Mouse (Mus musculus) midbrain, embryonic 14.5 days (tissue): ENCODE data around the gene Tubgcp4. TPM values are rescaled to one million over a fixed set of nuclear protein-coding genes. Genes with fewer than 3 reads are reported as not detected.

Experiments
- ATAC-seq: fragments of 200-750 bp; cut with Nextera tagmentation; 2 replicates; pipeline ENCODE4 v1.8.0; 2017; ENCODE audit warnings: moderate number of reproducible peaks, moderate library complexity; ENCODE audit not compliant: low FRiP score, low TSS enrichment
- DNase-seq: peaks from one replicate; pipeline ENCODE4 v3.0.0-alpha.2; 2015
- H3K27ac ChIP-seq: fragments of 300-500 bp; sonication (generic); replicated peaks from 2 replicates; pipeline ENCODE4 v1.5.1; 2014; ENCODE audit warnings: mild to moderate bottlenecking, low read depth, low read length, moderate library complexity
- H3K27me3 ChIP-seq: fragments of 300-500 bp; sonication (generic); 2 replicates; pipeline ENCODE4 v1.6.1; 2014; ENCODE audit warnings: low read length, control low read depth, mixed read lengths; ENCODE audit not compliant: control insufficient read depth, insufficient read depth
- H3K36me3 ChIP-seq: fragments of 300-500 bp; sonication (generic); 2 replicates; pipeline ENCODE4 v1.6.1; 2014; ENCODE audit warnings: low read length, control low read depth; ENCODE audit not compliant: control insufficient read depth, insufficient read depth
- H3K4me1 ChIP-seq: fragments of 300-500 bp; sonication (generic); 2 replicates; pipeline ENCODE4 v1.6.1; 2014; ENCODE audit warnings: mild to moderate bottlenecking, antibody characterized with exemption, low read length, control low read depth; ENCODE audit not compliant: control insufficient read depth, insufficient read depth
- H3K4me2 ChIP-seq: fragments of 300-500 bp; sonication (generic); 2 replicates; pipeline ENCODE4 v1.6.1; 2014; ENCODE audit warnings: mild to moderate bottlenecking, low read length, moderate library complexity
- H3K4me3 ChIP-seq: fragments of 300-500 bp; sonication (generic); replicated peaks from 2 replicates; pipeline ENCODE4 v1.5.1; 2014; ENCODE audit warnings: low read depth, low read length
- H3K9ac ChIP-seq: fragments of 300-500 bp; sonication (generic); replicated peaks from 2 replicates; pipeline ENCODE4 v1.6.1; 2014; ENCODE audit warnings: mild to moderate bottlenecking, low read length, moderate library complexity
- H3K9me3 ChIP-seq: fragments of 300-500 bp; sonication (generic); 2 replicates; pipeline ENCODE4 v1.6.1; 2016; ENCODE audit warnings: low read length, control low read depth, mixed read lengths; ENCODE audit not compliant: control insufficient read depth
- WGBS: fragments of 180-500 bp; shearing (Covaris S2); extraction: QIAGEN DNeasy Blood & Tissue Kit; methylation state at CpG from one replicate; pipeline ENCODE4 v1.1.7; 2014; 5-methylcytosine and 5-hydroxymethylcytosine counted together
- polyA plus RNA-seq: library from polyadenylated mRNA; unstranded; fragments of >200 nt; fragmentation: Nextera tagmentation; extraction: Ambion mirVana; gene quantifications from 2 replicates; pipeline ENCODE4 v1.2.1, GENCODE M21; 2014

Tubgcp4 gene
- polyA plus RNA-seq, 1 experiment from 2014 or later, result 49.2 TPM

GRCm38 (mm10) chr2:121183431-121183830 lies 13.0 kb downstream of the Tubgcp4 start:
- WGBS, result 86% methylated on average over 5 of the region's 5 CpGs
- H3K36me3 ChIP-seq, result peaks cover 65% of the 10 kb centered on the region
- no peak for DNase-seq

GRCm38 (mm10) chr2:121184142-121184541 lies 13.7 kb downstream of the Tubgcp4 start:
- Histone ChIP-seq H3K9me3 (no peaks in the 10 kb centered on the region), H3K27ac (no peak overlapping the region), H3K4me2 (no peak overlapping the region), H3K36me3 (peaks cover 64% of the 10 kb centered on the region), H3K27me3 (no peaks in the 10 kb centered on the region), H3K9ac (no peak overlapping the region), H3K4me1 (no peaks in the 10 kb centered on the region), H3K4me3 (no peak overlapping the region)
- WGBS, result 97% methylated on average over 7 of the region's 7 CpGs
- ATAC-seq (no peak), DNase-seq (no peak)

More at GRCm38 (mm10) chr2:121183431-121183830, 13.0 kb downstream of the Tubgcp4 start:
- Histone ChIP-seq H3K4me1 (no peaks in the 10 kb centered on the region), H3K9ac (no peak overlapping the region), H3K27ac (no peak overlapping the region), H3K4me3 (no peak overlapping the region), H3K27me3 (no peaks in the 10 kb centered on the region), H3K9me3 (no peaks in the 10 kb centered on the region), H3K4me2 (no peak overlapping the region)
- no peak for ATAC-seq

- H3K36me3 ChIP-seq, result peaks cover 94% of the 10 kb centered on the region
- DNase-seq, result peak; percentile 12
Measured at GRCm38 (mm10) chr2:121188530-121188929, 18.1 kb downstream of the Tubgcp4 start.

GRCm38 (mm10) chr2:121195466-121195865 lies 25.0 kb downstream of the Tubgcp4 start:
- Histone ChIP-seq H3K4me1 (no peaks in the 10 kb centered on the region), H3K36me3 (peaks cover 99% of the 10 kb centered on the region), H3K27me3 (no peaks in the 10 kb centered on the region), H3K27ac (no peak overlapping the region), H3K4me2 (no peak overlapping the region), H3K9me3 (no peaks in the 10 kb centered on the region), H3K4me3 (no peak overlapping the region), H3K9ac (no peak overlapping the region)
- WGBS, result 92% methylated on average over 9 of the region's 9 CpGs
- ATAC-seq (no peak), DNase-seq (no peak)

More at GRCm38 (mm10) chr2:121188530-121188929, 18.1 kb downstream of the Tubgcp4 start:
- H3K9ac ChIP-seq, result no peak overlapping the region
- no peak overlapping the region for H3K4me3 ChIP-seq
- no peak overlapping the region for H3K27ac ChIP-seq
- ATAC-seq, result no peak
- H3K4me2 ChIP-seq, result no peak overlapping the region
- 82% methylated on average over 1 of the region's 1 CpGs for WGBS
- no peaks in the 10 kb centered on the region for H3K9me3 ChIP-seq
- no peaks in the 10 kb centered on the region for H3K4me1 ChIP-seq
- no peaks in the 10 kb centered on the region for H3K27me3 ChIP-seq

- DNase-seq, result no peak
- no peaks in the 10 kb centered on the region for H3K9me3 ChIP-seq
- peaks cover 99% of the 10 kb centered on the region for H3K36me3 ChIP-seq
- H3K27ac ChIP-seq, result no peak overlapping the region
- no peaks in the 10 kb centered on the region for H3K4me1 ChIP-seq
- 97% methylated on average over 17 of the region's 17 CpGs for WGBS
- no peaks in the 10 kb centered on the region for H3K27me3 ChIP-seq
- H3K4me2 ChIP-seq, result no peak overlapping the region
- no peak for ATAC-seq
- no peak overlapping the region for H3K9ac ChIP-seq
- H3K4me3 ChIP-seq, result no peak overlapping the region
Measured at GRCm38 (mm10) chr2:121204276-121204675, 33.8 kb downstream of the Tubgcp4 start.

- H3K9me3 ChIP-seq, result no peaks in the 10 kb centered on the region
- WGBS, result 84% methylated on average over 3 of the region's 3 CpGs
- DNase-seq (no peak), ATAC-seq (no peak)
- no peaks in the 10 kb centered on the region for H3K4me1 ChIP-seq
- H3K4me2 ChIP-seq, result no peak overlapping the region
- H3K27ac ChIP-seq, result no peak overlapping the region
- no peak overlapping the region for H3K4me3 ChIP-seq
- H3K36me3 ChIP-seq, result peaks cover 98% of the 10 kb centered on the region
- H3K27me3 ChIP-seq, result no peaks in the 10 kb centered on the region
- H3K9ac ChIP-seq, result no peak overlapping the region
Measured at GRCm38 (mm10) chr2:121206541-121206940, 36.1 kb downstream of the Tubgcp4 start.

GRCm38 (mm10) chr2:121214491-121214890 lies 44.0 kb downstream of the Tubgcp4 start:
- Histone ChIP-seq H3K27me3 (no peaks in the 10 kb centered on the region), H3K27ac (no peak overlapping the region), H3K4me1 (no peaks in the 10 kb centered on the region), H3K9me3 (no peaks in the 10 kb centered on the region), H3K9ac (no peak overlapping the region), H3K36me3 (peaks cover 93% of the 10 kb centered on the region), H3K4me3 (no peak overlapping the region), H3K4me2 (no peak overlapping the region)
- no peak for DNase-seq
- 93% methylated on average over 3 of the region's 3 CpGs for WGBS
- ATAC-seq, result no peak

GRCm38 (mm10) chr2:121219177-121219576 lies 48.7 kb downstream of the Tubgcp4 start:
- Histone ChIP-seq H3K27ac (no peak overlapping the region), H3K9ac (no peak overlapping the region), H3K9me3 (no peaks in the 10 kb centered on the region), H3K4me3 (no peak overlapping the region), H3K4me1 (no peaks in the 10 kb centered on the region), H3K4me2 (no peak overlapping the region), H3K27me3 (no peaks in the 10 kb centered on the region), H3K36me3 (peaks cover 88% of the 10 kb centered on the region)
- ATAC-seq, result no peak
- DNase-seq, result no peak

- no peak for DNase-seq
- Histone ChIP-seq H3K9ac (no peak overlapping the region), H3K9me3 (no peaks in the 10 kb centered on the region), H3K27me3 (no peaks in the 10 kb centered on the region), H3K4me2 (no peak overlapping the region), H3K4me3 (no peak overlapping the region), H3K36me3 (peaks cover 88% of the 10 kb centered on the region), H3K27ac (no peak overlapping the region), H3K4me1 (no peaks in the 10 kb centered on the region)
- ATAC-seq, result no peak
Measured at GRCm38 (mm10) chr2:121219994-121220393, 49.5 kb downstream of the Tubgcp4 start.
